Comparison of ENCODE assay signal across 9 mouse cellular contexts in the genomic region with DNA sequence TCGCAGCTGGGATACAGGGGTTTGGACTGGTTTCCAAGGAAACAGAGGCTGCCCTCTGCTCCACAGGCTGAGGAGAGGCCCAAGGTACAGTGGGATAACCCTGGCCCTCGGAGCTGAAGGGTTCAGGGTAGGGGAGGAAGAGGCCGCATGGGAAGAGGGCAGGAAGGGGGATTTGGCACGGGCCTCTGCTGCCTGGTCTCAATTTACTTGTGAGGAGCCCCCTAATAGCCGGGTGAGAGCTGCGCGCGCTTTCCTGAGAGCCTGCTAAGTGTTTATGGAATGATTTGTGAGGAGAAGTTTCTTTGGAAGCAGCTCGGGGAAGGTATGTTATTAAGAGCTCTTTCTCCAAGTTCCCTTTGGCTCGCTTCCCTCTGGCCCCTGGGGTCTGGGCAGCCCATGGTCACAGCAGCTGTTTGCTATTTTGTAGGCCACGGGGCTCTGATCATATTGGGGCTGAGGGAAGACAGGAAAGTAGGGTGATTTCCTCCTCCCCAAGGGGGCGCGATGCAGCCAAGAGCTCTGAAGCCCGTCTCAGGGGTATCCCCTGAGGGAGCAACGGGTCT. TPM values are rescaled to one million over a fixed set of nuclear protein-coding genes. Genes with fewer than 3 reads are reported as not detected.
DNase-seq lines count a peak whose midpoint lies in the region; ATAC-seq lines count a peak whose summit lies in the region.
"Had no signal": no experiment of that assay in that cellular context is flagged by ENCODE, and none has a peak within 500 bp of the region (broad histone marks: within the 10 kb centered on the region; RNA-seq: fewer than 3 reads in every experiment).

No protein-coding gene starts in this region.

- H3K9ac ChIP-seq in forebrain, embryonic 11.5 days (ENCODE audit: low read length), result no peak overlapping the region; the same call in 1 of the 2 replicates
- peak overlapping the region; percentile 37 for H3K9ac ChIP-seq in embryonic facial prominence, embryonic 14.5 days (ENCODE audit: low read depth, low read length)

- H3K4me1 ChIP-seq in forebrain, embryonic 10.5 days, result peaks cover 29% of the 10 kb centered on the region
- peaks cover 6% of the 10 kb centered on the region for H3K4me1 ChIP-seq in forebrain, embryonic 11.5 days (replicated peaks; ENCODE audit: control insufficient read depth, insufficient read depth, low read length)
- H3K4me1 ChIP-seq in embryonic facial prominence, embryonic 14.5 days (ENCODE audit: control insufficient read depth, insufficient read depth, low read length), result peaks cover 22% of the 10 kb centered on the region

- H3K27ac ChIP-seq in forebrain, embryonic 10.5 days, result peak overlapping the region; percentile 65
- H3K27ac ChIP-seq in forebrain, embryonic 11.5 days (ENCODE audit: low read depth, low read length), result no peak overlapping the region
- H3K27ac ChIP-seq in embryonic facial prominence, embryonic 14.5 days (replicated peaks; ENCODE audit: low read depth, low read length), result peak overlapping the region; percentile 87

- WGBS in forebrain, embryonic 10.5 days, result 55% methylated on average over 15 of the region's 15 CpGs
- WGBS in forebrain, embryonic 11.5 days, result 50% methylated on average over 15 of the region's 15 CpGs
- WGBS in embryonic facial prominence, embryonic 14.5 days, result 21% methylated on average over 15 of the region's 15 CpGs

- ATAC-seq in forebrain, embryonic 11.5 days (replicated peaks; ENCODE audit: low FRiP score), result no peak
- peak; percentile 72 for ATAC-seq in embryonic facial prominence, embryonic 14.5 days (ENCODE audit: low read depth)
- ATAC-seq in CD4-positive, CD25-positive, alpha-beta regulatory T cell, adult 4 months, result no peak

- intact Hi-C loops in heart, postnatal 14 days (cut with DNase I), result no loop called here

- peaks cover 55% of the 10 kb centered on the region for H3K27me3 ChIP-seq in forebrain, embryonic 10.5 days (ENCODE audit: poor library complexity, severe bottlenecking)
- H3K27me3 ChIP-seq in forebrain, embryonic 11.5 days (ENCODE audit: control insufficient read depth, insufficient read depth, low read length), result no peaks in the 10 kb centered on the region
- H3K27me3 ChIP-seq in embryonic facial prominence, embryonic 14.5 days (replicated peaks; ENCODE audit: control insufficient read depth, insufficient read depth, low read length), result no peaks in the 10 kb centered on the region

- no peak overlapping the region for H3K4me2 ChIP-seq in forebrain, embryonic 11.5 days (ENCODE audit: low read depth, low read length, severe bottlenecking)
- peak overlapping the region; percentile 29 for H3K4me2 ChIP-seq in embryonic facial prominence, embryonic 14.5 days (ENCODE audit: low read depth, low read length)

- H3K4me3 ChIP-seq in forebrain, embryonic 10.5 days, result peak overlapping the region; percentile 16; the same call in 1 of the 2 replicates
- H3K4me3 ChIP-seq in forebrain, embryonic 11.5 days (ENCODE audit: low read depth, low read length), result no peak overlapping the region
- no peak overlapping the region for H3K4me3 ChIP-seq in embryonic facial prominence, embryonic 14.5 days (ENCODE audit: low read depth, low read length)

- no peaks in the 10 kb centered on the region for H3K36me3 ChIP-seq in forebrain, embryonic 10.5 days (replicated peaks)
- H3K36me3 ChIP-seq in forebrain, embryonic 11.5 days (ENCODE audit: control insufficient read depth, insufficient read depth, low read length), result no peaks in the 10 kb centered on the region
- no peaks in the 10 kb centered on the region for H3K36me3 ChIP-seq in embryonic facial prominence, embryonic 14.5 days (ENCODE audit: control insufficient read depth, insufficient read depth, low read length)

- DNase-seq in forebrain, embryonic 10.5 days (ENCODE audit: extremely low spot score, low spot score), result no peak
- no peak for DNase-seq in forebrain, embryonic 11.5 days (ENCODE audit: low spot score)
- peak; percentile 88 for DNase-seq in embryonic facial prominence, embryonic 14.5 days (ENCODE audit: low spot score)
- DNase-seq in heart, postnatal 14 days, result peak; percentile 39 to 50
- DNase-seq in lung, postnatal 4 days, result peak; percentile 27 to 55
- DNase-seq in layer of hippocampus, adult 18-20 months (ENCODE audit: low spot score in 2 of 2), result no peak
- DNase-seq in layer of hippocampus, postnatal 25 days (ENCODE audit: extremely low spot score in 1 of 2, low spot score in 1 of 2), result no peak

- no peaks in the 10 kb centered on the region for H3K9me3 ChIP-seq in forebrain, embryonic 10.5 days
- no peaks in the 10 kb centered on the region for H3K9me3 ChIP-seq in forebrain, embryonic 11.5 days (ENCODE audit: control insufficient read depth, low read length)
- no peaks in the 10 kb centered on the region for H3K9me3 ChIP-seq in embryonic facial prominence, embryonic 14.5 days (ENCODE audit: control insufficient read depth, low read length)

RNA-seq across cellular contexts. Expression of gene Wnt11, which starts 50.5 kb away (rescaled TPM):
- 0.17 and 0.32 TPM in 2 replicates for polyA plus RNA-seq in forebrain, embryonic 10.5 days (2016; fragmentation: Nextera tagmentation; extraction: Ambion mirVana)
- polyA plus RNA-seq in forebrain, embryonic 11.5 days (2014; fragmentation: Nextera tagmentation; extraction: Ambion mirVana), result 0.76 and 1.0 TPM in 2 replicates
- 20.1 and 20.2 TPM in 2 replicates for polyA plus RNA-seq in embryonic facial prominence, embryonic 14.5 days (2014; fragmentation: Nextera tagmentation; extraction: Ambion mirVana)
- 1 to 10 TPM; 2.7 to 3.7 TPM for total RNA-seq in heart, postnatal 14 days (2021)
- 1 to 10 TPM; 1.5 to 2.3 TPM for total RNA-seq in layer of hippocampus, adult 18-20 months (2021)
- total RNA-seq in layer of hippocampus, postnatal 25 days (2021), result 1 to 10 TPM; 1.7 to 2.2 TPM
- polyA plus RNA-seq in CD4-positive, CD25-positive, alpha-beta regulatory T cell, adult 4 months (2017; shearing (Covaris generic)), result not detected
- total RNA-seq: megakaryocyte-erythroid progenitor cell, adult 5-6 weeks had no signal

Comparison
In these comparisons a context has a peak if more than half of its experiments do, and no peak if none do; other contexts are left out.
1. DNase-seq: peak in embryonic facial prominence, embryonic 14.5 days (single experiment), heart, postnatal 14 days (2 of 2) and lung, postnatal 4 days (2 of 2); none in forebrain, embryonic 10.5 days (single experiment), forebrain, embryonic 11.5 days (single experiment), layer of hippocampus, adult 18-20 months (0 of 2) and layer of hippocampus, postnatal 25 days (0 of 2).
2. RNA of gene Wnt11, which starts 50.5 kb away (polyA plus RNA-seq): 20.1 to 20.2 TPM in embryonic facial prominence, embryonic 14.5 days; 0.76 to 1.0 TPM in forebrain, embryonic 11.5 days, 0.17 to 0.32 TPM in forebrain, embryonic 10.5 days and not detected in CD4-positive, CD25-positive, alpha-beta regulatory T cell, adult 4 months; every median in the first group is over 10 times any median in the second.